In the genomic region with DNA sequence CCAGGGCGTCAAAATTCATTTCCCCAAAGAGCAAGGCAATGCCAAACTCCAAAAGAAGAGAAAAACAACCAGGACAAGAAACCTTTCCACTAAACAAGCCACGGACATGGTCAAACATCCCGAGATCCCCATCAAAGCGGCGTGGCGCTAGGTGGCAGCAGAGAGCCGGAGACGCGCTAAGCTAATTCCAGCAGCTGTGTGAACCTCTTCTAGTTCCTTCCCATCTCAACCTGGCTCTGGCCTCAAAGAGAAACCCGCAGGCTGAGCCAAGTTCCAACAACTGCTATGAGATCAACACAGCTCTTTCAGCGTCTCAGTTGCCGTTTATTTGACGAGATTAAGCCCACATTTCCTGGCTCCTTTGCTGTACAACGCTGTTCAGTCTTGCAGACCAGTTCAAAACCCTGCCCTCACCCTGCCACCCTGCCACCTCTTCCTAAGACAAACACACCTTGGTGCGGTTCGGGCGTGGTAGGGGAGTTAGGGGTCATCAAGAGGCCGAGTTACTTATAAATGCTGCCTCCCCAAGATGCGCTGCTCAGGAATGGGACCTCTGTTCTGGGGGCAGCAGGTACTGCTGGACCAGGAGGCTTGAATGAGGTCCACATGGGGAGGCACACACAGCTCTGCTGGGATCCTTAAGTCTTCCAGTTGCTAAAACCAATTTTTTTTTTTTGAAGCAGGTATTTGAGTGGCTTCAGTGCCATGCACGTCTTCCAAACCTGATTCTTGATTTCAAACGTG, we compare ENCODE assay signal across 9 mouse cellular contexts. TPM values are rescaled to one million over a fixed set of nuclear protein-coding genes. Genes with fewer than 3 reads are reported as not detected.
DNase-seq lines count a peak whose midpoint lies in the region; TF ChIP-seq lines count a peak whose summit lies in the region.
"Had no signal": no experiment of that assay in that cellular context is flagged by ENCODE, and none has a peak within 500 bp of the region (broad histone marks: within the 10 kb centered on the region; RNA-seq: fewer than 3 reads in every experiment).

No protein-coding gene starts in this region.

- TF ChIP-seq CTCF in heart, adult 2 months (IDR thresholded peaks at IDR 0.05), result peak; percentile 99

- WGBS in heart, adult 2 months, result 20% methylated on average over 21 of the region's 21 CpGs

- no peak overlapping the region for H3K9ac ChIP-seq in heart, adult 2 months (ENCODE audit: low read depth, low read length)
- H3K9ac ChIP-seq: heart, embryonic 13.5 days had no signal

- no peak for TF ChIP-seq POLR2A in heart, adult 2 months (IDR thresholded peaks at IDR 0.05; ENCODE audit: insufficient read depth, low read depth, low read length)

- TF ChIP-seq EP300 in heart, adult 2 months (IDR thresholded peaks at IDR 0.05; ENCODE audit: insufficient read depth, low read depth, low read length), result 0 out of 2 replicates have a peak, but pooled peaks have one; percentile 35

- intact Hi-C loops in heart, adult 2 months (cut with DNase I), result loop anchor here (2.0 to 5.0 kb wide), 2 partner anchors 124 to 1906 kb away; no protein-coding TSS in a partner anchor

- no peaks in the 10 kb centered on the region for H3K79me2 ChIP-seq in heart, adult 2 months (replicated peaks; ENCODE audit: control insufficient read depth, insufficient read depth, low read length)

- H3K36me3 ChIP-seq in heart, adult 2 months (ENCODE audit: control insufficient read depth, insufficient read depth, low read length), result no peaks in the 10 kb centered on the region
- H3K36me3 ChIP-seq: heart, embryonic 13.5 days had no signal

- no peak overlapping the region for H3K27ac ChIP-seq in heart, adult 2 months
- H3K27ac ChIP-seq: heart, embryonic 13.5 days had no signal

- DNase-seq in CD4-positive helper T cell, adult 2 months (ENCODE audit: low read depth, low spot score), result peak; percentile 53
- DNase-seq in adrenal gland, adult 8-10 months, result peak; percentile 46
- peak; percentile 84 for DNase-seq in embryo, embryonic 9.5 days (ENCODE audit: extremely low spot score)
- DNase-seq in heart, adult 2 months, result peak; percentile 70 to 87
- DNase-seq in kidney, postnatal 4 days, result peak; percentile 92 to 94
- DNase-seq in lung, adult 18-20 months, result peak; percentile 70 to 74
- DNase-seq in ovary, adult 18-20 months (ENCODE audit: low spot score), result peak; percentile 25
- peak; percentile 79 for DNase-seq in testis, postnatal 14 days (ENCODE audit: low spot score)

- no peaks in the 10 kb centered on the region for H3K27me3 ChIP-seq in heart, adult 2 months (ENCODE audit: control insufficient read depth, insufficient read depth, low read length)

- no peaks in the 10 kb centered on the region for H3K4me1 ChIP-seq in heart, adult 2 months (ENCODE audit: control insufficient read depth, insufficient read depth, low read length)

- no peak overlapping the region for H3K4me3 ChIP-seq in heart, adult 2 months
- H3K4me3 ChIP-seq: heart, embryonic 13.5 days had no signal

RNA-seq across cellular contexts. Expression of gene Kbtbd8, which starts 18.5 kb away (rescaled TPM):
- 1 to 10 TPM; 2.1 to 3.9 (median 3.1) TPM for total RNA-seq in adrenal gland, adult 8-10 months (2022)
- total RNA-seq in heart, adult 2 months (2021), result 1 to 10 TPM; 2.2 to 2.4 TPM
- polyA plus RNA-seq in heart, adult 2 months (2012; rRNA removed), result 0.45 and 1.1 TPM in 2 replicates

Comparison
In these comparisons a context has a peak if more than half of its experiments do, and no peak if none do; other contexts are left out.
1. DNase-seq: peak in every context shown above with its lines; median percentile 93 in kidney, postnatal 4 days; 84 in embryo, embryonic 9.5 days; 79 in testis, postnatal 14 days; 78 in heart, adult 2 months; 72 in lung, adult 18-20 months; 53 in CD4-positive helper T cell, adult 2 months; 46 in adrenal gland, adult 8-10 months; 25 in ovary, adult 18-20 months.